Mouse (Mus musculus): Measurements from ENCODE around the gene Samhd1. TPM values are rescaled to one million over a fixed set of nuclear protein-coding genes. Genes with fewer than 3 reads are reported as not detected.
A peak's percentile ranks its signal among the peaks of the same experiment; 100 is the strongest.

Samhd1 gene
- polyA plus RNA-seq, 1 experiment from 2014 or later = 20.6 TPM

- Histone ChIP-seq H3K4me1 (peaks cover 7% of the 10 kb centered on the region), H3K9me3 (no peaks in the 10 kb centered on the region), H3K4me2 (replicated peaks) (peak overlapping the region; percentile 96), H3K27me3 (no peaks in the 10 kb centered on the region), H3K4me3 (peak overlapping the region; percentile 77), H3K27ac (replicated peaks) (peak overlapping the region; percentile 49; the same call in 1 of the 2 replicates), H3K36me3 (no peaks in the 10 kb centered on the region), H3K9ac (replicated peaks) (peak overlapping the region; percentile 74)
- ATAC-seq (ENCODE audit: low FRiP score, low read depth) = peak; percentile 74
- under 1% methylated on average over 25 of the region's 25 CpGs for WGBS
Observed at GRCm38 (mm10) chr2:157134479-157134931, 560 bp downstream of the Samhd1 start.

GRCm38 (mm10) chr2:157133769-157134478 is 1.1 kb downstream of the Samhd1 start:
- Histone ChIP-seq H3K27ac (replicated peaks) (no peak overlapping the region), H3K9ac (replicated peaks) (peak overlapping the region; percentile 74), H3K4me3 (peak overlapping the region; percentile 77), H3K27me3 (no peaks in the 10 kb centered on the region), H3K36me3 (no peaks in the 10 kb centered on the region), H3K4me2 (replicated peaks) (peak overlapping the region; percentile 96), H3K9me3 (no peaks in the 10 kb centered on the region), H3K4me1 (peaks cover 7% of the 10 kb centered on the region)
- ATAC-seq (ENCODE audit: low FRiP score, low read depth) = no peak
- 18% methylated on average over 11 of the region's 11 CpGs for WGBS

GRCm38 (mm10) chr2:157132686-157133540 is 2.2 kb downstream of the Samhd1 start:
- H3K36me3 ChIP-seq = no peaks in the 10 kb centered on the region
- no peak overlapping the region for H3K4me3 ChIP-seq
- H3K27me3 ChIP-seq = no peaks in the 10 kb centered on the region
- no peak for ATAC-seq (ENCODE audit: low FRiP score, low read depth)
- WGBS = 84% methylated on average over 3 of the region's 3 CpGs
- no peak overlapping the region for H3K9ac ChIP-seq (replicated peaks)
- H3K4me1 ChIP-seq = peaks cover 7% of the 10 kb centered on the region
- H3K4me2 ChIP-seq (replicated peaks) = no peak overlapping the region
- H3K9me3 ChIP-seq = no peaks in the 10 kb centered on the region
- H3K27ac ChIP-seq (replicated peaks) = no peak overlapping the region

- Histone ChIP-seq H3K4me1 (peaks cover 7% of the 10 kb centered on the region), H3K4me3 (no peak overlapping the region), H3K9me3 (no peaks in the 10 kb centered on the region), H3K36me3 (no peaks in the 10 kb centered on the region), H3K27ac (replicated peaks) (no peak overlapping the region), H3K27me3 (no peaks in the 10 kb centered on the region), H3K9ac (replicated peaks) (no peak overlapping the region), H3K4me2 (replicated peaks) (no peak overlapping the region)
- no peak for ATAC-seq (ENCODE audit: low FRiP score, low read depth)
- 83% methylated on average over 1 of the region's 1 CpGs for WGBS
Observed at GRCm38 (mm10) chr2:157132086-157132485, 3.0 kb downstream of the Samhd1 start.

- ATAC-seq (ENCODE audit: low FRiP score, low read depth) = no peak
- 0 out of 2 replicates have a peak, but pooled peaks cover 5% of the 10 kb centered on the region for H3K36me3 ChIP-seq
- H3K27me3 ChIP-seq = no peaks in the 10 kb centered on the region
- H3K27ac ChIP-seq (replicated peaks) = no peak overlapping the region
- no peak overlapping the region for H3K9ac ChIP-seq (replicated peaks)
- H3K4me2 ChIP-seq (replicated peaks) = no peak overlapping the region
- no peak overlapping the region for H3K4me3 ChIP-seq
- H3K9me3 ChIP-seq = no peaks in the 10 kb centered on the region
- WGBS = 92% methylated on average over 8 of the region's 8 CpGs
- H3K4me1 ChIP-seq = peaks cover 7% of the 10 kb centered on the region
Observed at GRCm38 (mm10) chr2:157130813-157131514, 4.1 kb downstream of the Samhd1 start.

GRCm38 (mm10) chr2:157129601-157130164 is 5.4 kb downstream of the Samhd1 start:
- no peak overlapping the region for H3K4me2 ChIP-seq (replicated peaks)
- peaks cover 5% of the 10 kb centered on the region for H3K4me1 ChIP-seq
- no peak overlapping the region for H3K4me3 ChIP-seq
- no peaks in the 10 kb centered on the region for H3K9me3 ChIP-seq
- no peak overlapping the region for H3K9ac ChIP-seq (replicated peaks)
- no peak overlapping the region for H3K27ac ChIP-seq (replicated peaks)
- WGBS = 89% methylated on average over 11 of the region's 11 CpGs
- H3K27me3 ChIP-seq = no peaks in the 10 kb centered on the region
- H3K36me3 ChIP-seq = 0 out of 2 replicates have a peak, but pooled peaks cover 11% of the 10 kb centered on the region
- ATAC-seq (ENCODE audit: low FRiP score, low read depth) = no peak

GRCm38 (mm10) chr2:157129096-157129495 is 6.0 kb downstream of the Samhd1 start:
- ATAC-seq (ENCODE audit: low FRiP score, low read depth) = no peak
- 94% methylated on average over 4 of the region's 4 CpGs for WGBS
- H3K27ac ChIP-seq (replicated peaks) = no peak overlapping the region
- no peaks in the 10 kb centered on the region for H3K9me3 ChIP-seq
- H3K36me3 ChIP-seq = 0 out of 2 replicates have a peak, but pooled peaks cover 11% of the 10 kb centered on the region
- no peaks in the 10 kb centered on the region for H3K27me3 ChIP-seq
- H3K4me1 ChIP-seq = peaks cover 1% of the 10 kb centered on the region
- no peak overlapping the region for H3K4me3 ChIP-seq
- no peak overlapping the region for H3K4me2 ChIP-seq (replicated peaks)
- no peak overlapping the region for H3K9ac ChIP-seq (replicated peaks)

GRCm38 (mm10) chr2:157128072-157128471 is 7.0 kb downstream of the Samhd1 start:
- no peaks in the 10 kb centered on the region for H3K9me3 ChIP-seq
- 0 out of 2 replicates have a peak, but pooled peaks cover 11% of the 10 kb centered on the region for H3K36me3 ChIP-seq
- no peak overlapping the region for H3K27ac ChIP-seq (replicated peaks)
- H3K9ac ChIP-seq (replicated peaks) = no peak overlapping the region
- no peak overlapping the region for H3K4me2 ChIP-seq (replicated peaks)
- H3K4me3 ChIP-seq = no peak overlapping the region
- no peaks in the 10 kb centered on the region for H3K4me1 ChIP-seq
- 71% methylated on average over 4 of the region's 4 CpGs for WGBS
- H3K27me3 ChIP-seq = no peaks in the 10 kb centered on the region
- no peak for ATAC-seq (ENCODE audit: low FRiP score, low read depth)

- 91% methylated on average over 3 of the region's 3 CpGs for WGBS
Observed at GRCm38 (mm10) chr2:157127370-157127769, 7.7 kb downstream of the Samhd1 start.

GRCm38 (mm10) chr2:157125246-157125645 is 9.8 kb downstream of the Samhd1 start:
- WGBS = 88% methylated on average over 3 of the region's 3 CpGs
- Histone ChIP-seq H3K36me3 (0 out of 2 replicates have a peak, but pooled peaks cover 19% of the 10 kb centered on the region), H3K9ac (replicated peaks) (no peak overlapping the region), H3K9me3 (no peaks in the 10 kb centered on the region), H3K4me3 (no peak overlapping the region), H3K27me3 (no peaks in the 10 kb centered on the region), H3K4me1 (no peaks in the 10 kb centered on the region), H3K27ac (replicated peaks) (no peak overlapping the region), H3K4me2 (replicated peaks) (no peak overlapping the region)
- no peak for ATAC-seq (ENCODE audit: low FRiP score, low read depth)

More at GRCm38 (mm10) chr2:157127370-157127769, 7.7 kb downstream of the Samhd1 start:
- Histone ChIP-seq H3K36me3 (0 out of 2 replicates have a peak, but pooled peaks cover 14% of the 10 kb centered on the region), H3K4me3 (no peak overlapping the region), H3K4me1 (no peaks in the 10 kb centered on the region), H3K9me3 (no peaks in the 10 kb centered on the region), H3K27me3 (no peaks in the 10 kb centered on the region), H3K9ac (replicated peaks) (no peak overlapping the region), H3K27ac (replicated peaks) (no peak overlapping the region), H3K4me2 (replicated peaks) (no peak overlapping the region)
- no peak for ATAC-seq (ENCODE audit: low FRiP score, low read depth)

- ATAC-seq (ENCODE audit: low FRiP score, low read depth) = no peak
- no peaks in the 10 kb centered on the region for H3K9me3 ChIP-seq
- H3K4me2 ChIP-seq (replicated peaks) = no peak overlapping the region
- peaks cover 19% of the 10 kb centered on the region; the same call in 1 of the 2 replicates for H3K36me3 ChIP-seq
- WGBS = 90% methylated on average over 8 of the region's 8 CpGs
- H3K27ac ChIP-seq (replicated peaks) = no peak overlapping the region
- H3K4me3 ChIP-seq = no peak overlapping the region
- H3K4me1 ChIP-seq = no peaks in the 10 kb centered on the region
- H3K27me3 ChIP-seq = no peaks in the 10 kb centered on the region
- H3K9ac ChIP-seq (replicated peaks) = no peak overlapping the region
Observed at GRCm38 (mm10) chr2:157121766-157122165, 13.3 kb downstream of the Samhd1 start.
